In the genomic region with DNA sequence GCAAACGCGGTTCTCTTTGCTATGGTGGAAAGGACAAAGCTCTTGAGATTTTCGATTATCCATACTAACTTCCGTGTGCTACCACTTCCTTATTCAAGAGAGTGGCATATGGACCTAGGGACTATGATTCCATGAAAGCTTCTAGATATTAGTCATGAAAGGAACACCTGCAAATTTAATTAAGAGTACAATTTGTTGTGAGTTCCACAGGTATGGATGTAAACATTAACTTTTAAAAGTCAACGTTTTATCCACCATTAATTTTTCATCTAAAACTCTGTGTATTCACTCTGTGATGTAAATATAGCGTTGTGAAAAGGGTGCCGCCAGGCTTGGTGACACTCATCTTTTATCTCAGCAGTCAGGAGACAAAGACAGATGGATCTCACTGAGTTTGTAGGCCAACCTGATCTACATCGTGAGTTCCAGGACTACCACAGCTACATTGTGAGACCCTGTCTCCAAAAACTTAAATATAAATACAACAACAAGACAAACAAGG, we compare ENCODE assay signal across 7 mouse cellular contexts. TPM values are rescaled to one million over a fixed set of nuclear protein-coding genes. Genes with fewer than 3 reads are reported as not detected.
A peak's percentile ranks its signal among the peaks of the same experiment; 100 is the strongest.
DNase-seq lines count a peak whose midpoint lies in the region; ATAC-seq lines count a peak whose summit lies in the region.

No protein-coding gene starts in this region.

- no peak overlapping the region for H3K27ac ChIP-seq in forebrain, embryonic 13.5 days
- peak overlapping the region; percentile 69 for H3K27ac ChIP-seq in liver, embryonic 15.5 days (replicated peaks)

- H3K9ac ChIP-seq in forebrain, embryonic 13.5 days: peak overlapping the region; percentile 76
- peak overlapping the region; percentile 65 for H3K9ac ChIP-seq in liver, embryonic 15.5 days

- H3K4me3 ChIP-seq in forebrain, embryonic 13.5 days: peak overlapping the region; percentile 80
- H3K4me3 ChIP-seq in liver, embryonic 15.5 days (replicated peaks): peak overlapping the region; percentile 78

- H3K9me3 ChIP-seq in forebrain, embryonic 13.5 days (replicated peaks): no peaks in the 10 kb centered on the region
- H3K9me3 ChIP-seq in liver, embryonic 15.5 days (replicated peaks): no peaks in the 10 kb centered on the region

- H3K4me1 ChIP-seq in forebrain, embryonic 13.5 days: peaks cover 13% of the 10 kb centered on the region
- H3K4me1 ChIP-seq in liver, embryonic 15.5 days (replicated peaks): peaks cover 20% of the 10 kb centered on the region

- peaks cover 4% of the 10 kb centered on the region for H3K36me3 ChIP-seq in forebrain, embryonic 13.5 days (ENCODE audit: poor library complexity, severe bottlenecking)
- 0 out of 2 replicates have a peak, but pooled peaks cover 5% of the 10 kb centered on the region for H3K36me3 ChIP-seq in liver, embryonic 15.5 days (replicated peaks)

- no peaks in the 10 kb centered on the region for H3K27me3 ChIP-seq in forebrain, embryonic 13.5 days
- no peaks in the 10 kb centered on the region for H3K27me3 ChIP-seq in liver, embryonic 15.5 days

- 22% methylated on average over 8 of the region's 8 CpGs for WGBS in forebrain, embryonic 13.5 days
- 3% methylated on average over 8 of the region's 8 CpGs for WGBS in liver, embryonic 15.5 days (ENCODE audit: insufficient replicate concordance)

- peak overlapping the region; percentile 76 for H3K4me2 ChIP-seq in forebrain, embryonic 13.5 days
- peak overlapping the region; percentile 80 for H3K4me2 ChIP-seq in liver, embryonic 15.5 days

- DNase-seq in 416B (ENCODE audit: low read depth): peak; percentile 67
- peak; percentile 31 for DNase-seq in CD4-positive helper T cell, adult 2 months (ENCODE audit: low read depth, low spot score)
- DNase-seq in adrenal gland, postnatal 4 days (ENCODE audit: low spot score in 2 of 2): no peak
- DNase-seq in cerebellum, postnatal 10 days: no peak
- no peak for DNase-seq in layer of hippocampus, adult 18-20 months (ENCODE audit: low spot score in 2 of 2)

- ATAC-seq in forebrain, embryonic 13.5 days: no peak; the same call in 1 of the 2 replicates
- no peak for ATAC-seq in liver, embryonic 15.5 days (ENCODE audit: insufficient read depth)

RNA-seq across cellular contexts. Expression of a gene that starts 0.8 kb away (rescaled TPM):
- 10.5 and 10.8 TPM in 2 replicates for polyA plus RNA-seq in forebrain, embryonic 13.5 days (2015; fragmentation: Nextera tagmentation; extraction: Ambion mirVana)
- polyA plus RNA-seq in liver, embryonic 15.5 days (2015; fragmentation: Nextera tagmentation; extraction: Ambion mirVana): 3.0 and 3.6 TPM in 2 replicates
- total RNA-seq in adrenal gland, postnatal 4 days (2021): 1 to 10 TPM; 6.9 to 7.5 TPM
- total RNA-seq in layer of hippocampus, adult 18-20 months (2021): 1 to 10 TPM; 4.6 to 4.8 TPM

RNA-seq across cellular contexts. Expression of a gene that starts 39.4 kb away (rescaled TPM):
- polyA plus RNA-seq in forebrain, embryonic 13.5 days (2015; fragmentation: Nextera tagmentation; extraction: Ambion mirVana): 13.1 and 15.2 TPM in 2 replicates
- 6.1 and 6.3 TPM in 2 replicates for polyA plus RNA-seq in liver, embryonic 15.5 days (2015; fragmentation: Nextera tagmentation; extraction: Ambion mirVana)
- 10 to 100 TPM in 1 of 2 experiments, 1 to 10 TPM in 1; 8.8 to 10.2 TPM for total RNA-seq in adrenal gland, postnatal 4 days (2021)
- 1 to 10 TPM; 3.6 to 3.8 TPM for total RNA-seq in layer of hippocampus, adult 18-20 months (2021)

RNA-seq across cellular contexts. Expression of a gene that starts 45.8 kb away (rescaled TPM):
- polyA plus RNA-seq in forebrain, embryonic 13.5 days (2015; fragmentation: Nextera tagmentation; extraction: Ambion mirVana): 1.6 and 1.7 TPM in 2 replicates
- polyA plus RNA-seq in liver, embryonic 15.5 days (2015; fragmentation: Nextera tagmentation; extraction: Ambion mirVana): 0.83 and 0.94 TPM in 2 replicates
- 10 to 100 TPM; 28.1 to 30.6 TPM for total RNA-seq in adrenal gland, postnatal 4 days (2021)
- 1 to 10 TPM; 8.0 TPM for total RNA-seq in layer of hippocampus, adult 18-20 months (2021)

Comparison
In these comparisons a context has a peak if more than half of its experiments do, and no peak if none do; other contexts are left out.
1. DNase-seq: peak in 416B (single experiment) and CD4-positive helper T cell, adult 2 months (single experiment); none in adrenal gland, postnatal 4 days (0 of 2), cerebellum, postnatal 10 days (0 of 2) and layer of hippocampus, adult 18-20 months (0 of 2).